In genomic region chr15:98637155-98637554, GRCm38 (mm10) we compare ENCODE assay signal across 13 mouse cellular contexts. TPM values are rescaled to one million over a fixed set of nuclear protein-coding genes. Genes with fewer than 3 reads are reported as not detected.
DNase-seq lines count a peak whose midpoint lies in the region; ATAC-seq and TF ChIP-seq lines count a peak whose summit lies in the region.
"Had no signal": no experiment of that assay in that cellular context is flagged by ENCODE, and none has a peak within 500 bp of the region (broad histone marks: within the 10 kb centered on the region; RNA-seq: fewer than 3 reads in every experiment).

No protein-coding gene starts in this region.

- H3K4me2 ChIP-seq in forebrain, embryonic 12.5 days = peak overlapping the region; percentile 90; the same call in 1 of the 2 replicates
- H3K4me2 ChIP-seq in midbrain, embryonic 12.5 days (replicated peaks) = peak overlapping the region; percentile 86
- H3K4me2 ChIP-seq: heart, embryonic 12.5 days; liver, embryonic 11.5 days had no signal

- no peaks in the 10 kb centered on the region for H3K9me3 ChIP-seq in forebrain, embryonic 12.5 days
- H3K9me3 ChIP-seq in midbrain, embryonic 12.5 days = no peaks in the 10 kb centered on the region
- H3K9me3 ChIP-seq: heart, embryonic 12.5 days; kidney, embryonic 15.5 days; megakaryocyte, embryonic 14.5 days had no signal

- DNase-seq in left cerebral cortex, adult 2 months (ENCODE audit: extremely low spot score in 1 of 2, low spot score in 2 of 2) = no peak
- no peak for DNase-seq in left cerebral cortex, postnatal 25 days (ENCODE audit: low spot score in 2 of 2)
- DNase-seq in lung, postnatal 4 days = no peak
- DNase-seq in kidney, adult 9 months = no peak
- DNase-seq: cerebellum, adult 9-11 months; gastrocnemius, postnatal 25 days had no signal

- ATAC-seq in forebrain, embryonic 12.5 days (ENCODE audit: low FRiP score) = no peak
- no peak for ATAC-seq in midbrain, embryonic 12.5 days (ENCODE audit: low FRiP score, low read depth)

- no peak overlapping the region for H3K27ac ChIP-seq in left cerebral cortex, adult 2 months
- no peak overlapping the region for H3K27ac ChIP-seq in forebrain, embryonic 12.5 days
- H3K27ac ChIP-seq in midbrain, embryonic 12.5 days (replicated peaks) = no peak overlapping the region
- peak overlapping the region; percentile 52 for H3K27ac ChIP-seq in olfactory bulb, adult 2 months (ENCODE audit: insufficient read depth, low read depth, low read length)
- H3K27ac ChIP-seq: kidney, embryonic 15.5 days had no signal

- intact Hi-C loops in left cerebral cortex, adult 2 months (cut with DNase I) = no loop called here
- intact Hi-C loops in left cerebral cortex, postnatal 25 days (cut with DNase I) = no loop called here

- TF ChIP-seq POLR2A in olfactory bulb, adult 2 months (IDR thresholded peaks at IDR 0.05; ENCODE audit: insufficient read depth, low read depth, low read length) = no peak

- no peak for TF ChIP-seq CTCF in left cerebral cortex, adult 2 months (IDR thresholded peaks at IDR 0.05)
- TF ChIP-seq CTCF in olfactory bulb, adult 2 months (IDR thresholded peaks at IDR 0.05; ENCODE audit: insufficient read depth, low read depth, low read length) = no peak

- peaks cover 29% of the 10 kb centered on the region for H3K36me3 ChIP-seq in forebrain, embryonic 12.5 days (replicated peaks)
- H3K36me3 ChIP-seq in midbrain, embryonic 12.5 days = peaks cover 29% of the 10 kb centered on the region

- peak overlapping the region; percentile 64 for H3K4me3 ChIP-seq in left cerebral cortex, adult 2 months
- no peak overlapping the region for H3K4me3 ChIP-seq in forebrain, embryonic 12.5 days (replicated peaks)
- peak overlapping the region; percentile 78; the same call in 1 of the 2 replicates for H3K4me3 ChIP-seq in midbrain, embryonic 12.5 days
- peak overlapping the region; percentile 29 for H3K4me3 ChIP-seq in olfactory bulb, adult 2 months (ENCODE audit: insufficient read depth, low read depth, low read length)
- H3K4me3 ChIP-seq: heart, embryonic 12.5 days; megakaryocyte, embryonic 14.5 days had no signal

- H3K27me3 ChIP-seq in forebrain, embryonic 12.5 days = peaks cover 41% of the 10 kb centered on the region
- peaks cover 26% of the 10 kb centered on the region for H3K27me3 ChIP-seq in midbrain, embryonic 12.5 days

- no peak overlapping the region for H3K9ac ChIP-seq in forebrain, embryonic 12.5 days
- no peak overlapping the region for H3K9ac ChIP-seq in midbrain, embryonic 12.5 days (replicated peaks)
- H3K9ac ChIP-seq: heart, embryonic 12.5 days; kidney, embryonic 15.5 days had no signal

- H3K4me1 ChIP-seq in forebrain, embryonic 12.5 days = peaks cover 48% of the 10 kb centered on the region
- peaks cover 50% of the 10 kb centered on the region for H3K4me1 ChIP-seq in midbrain, embryonic 12.5 days
- H3K4me1 ChIP-seq in olfactory bulb, adult 2 months (ENCODE audit: control insufficient read depth, insufficient read depth, low read length) = peaks cover 35% of the 10 kb centered on the region

- 22% methylated on average over 3 of the region's 3 CpGs for WGBS in forebrain, embryonic 12.5 days
- WGBS in midbrain, embryonic 12.5 days = 46% methylated on average over 3 of the region's 3 CpGs
- 41% methylated on average over 3 of the region's 3 CpGs for WGBS in olfactory bulb, adult 2 months

RNA-seq across cellular contexts. Expression of gene Cacnb3, which starts 6.5 kb away (rescaled TPM):
- total RNA-seq in left cerebral cortex, adult 2 months (2021) = 100 to 1,000 TPM; 271 to 291 TPM
- total RNA-seq in left cerebral cortex, postnatal 25 days (2021) = 100 to 1,000 TPM; 277 to 286 TPM
- polyA plus RNA-seq in forebrain, embryonic 12.5 days (2016; fragmentation: Nextera tagmentation; extraction: Ambion mirVana) = 77.1 and 80.4 TPM in 2 replicates
- polyA plus RNA-seq in midbrain, embryonic 12.5 days (2016; fragmentation: Nextera tagmentation; extraction: Ambion mirVana) = 86.2 and 99.6 TPM in 2 replicates
- not detected in 2 replicates for polyA plus RNA-seq in olfactory bulb, adult 2 months (2012; ENCODE audit: insufficient read depth, insufficient read length, low replicate concordance, missing spikeins)

RNA-seq across cellular contexts. Expression of gene Ddx23, which starts 25.5 kb away (rescaled TPM):
- 10 to 100 TPM; 84.4 to 90.2 TPM for total RNA-seq in left cerebral cortex, adult 2 months (2021)
- total RNA-seq in left cerebral cortex, postnatal 25 days (2021) = 10 to 100 TPM; 69.4 to 75.8 TPM
- 23.9 and 24.1 TPM in 2 replicates for polyA plus RNA-seq in forebrain, embryonic 12.5 days (2016; fragmentation: Nextera tagmentation; extraction: Ambion mirVana)
- polyA plus RNA-seq in midbrain, embryonic 12.5 days (2016; fragmentation: Nextera tagmentation; extraction: Ambion mirVana) = 24.4 and 29.3 TPM in 2 replicates
- not detected in 2 replicates for polyA plus RNA-seq in olfactory bulb, adult 2 months (2012; ENCODE audit: insufficient read depth, insufficient read length, low replicate concordance, missing spikeins)

RNA-seq across cellular contexts. Expression of gene Adcy6, which starts 27.3 kb away (rescaled TPM):
- 10 to 100 TPM; 52.7 to 57.4 TPM for total RNA-seq in left cerebral cortex, adult 2 months (2021)
- 10 to 100 TPM; 51.7 to 53.7 TPM for total RNA-seq in left cerebral cortex, postnatal 25 days (2021)
- polyA plus RNA-seq in forebrain, embryonic 12.5 days (2016; fragmentation: Nextera tagmentation; extraction: Ambion mirVana) = 12.9 and 14.2 TPM in 2 replicates
- polyA plus RNA-seq in midbrain, embryonic 12.5 days (2016; fragmentation: Nextera tagmentation; extraction: Ambion mirVana) = 15.6 and 17.2 TPM in 2 replicates
- 87.5 TPM in 1 of 2 replicates, not detected in the other for polyA plus RNA-seq in olfactory bulb, adult 2 months (2012; ENCODE audit: insufficient read depth, insufficient read length, low replicate concordance, missing spikeins)

RNA-seq across cellular contexts. Expression of gene Rnd1, which starts 40.1 kb away (rescaled TPM):
- total RNA-seq in left cerebral cortex, adult 2 months (2021) = 10 to 100 TPM; 27.4 to 27.7 TPM
- 10 to 100 TPM; 31.8 to 36.8 TPM for total RNA-seq in left cerebral cortex, postnatal 25 days (2021)
- 3.9 TPM in 2 replicates for polyA plus RNA-seq in forebrain, embryonic 12.5 days (2016; fragmentation: Nextera tagmentation; extraction: Ambion mirVana)
- polyA plus RNA-seq in midbrain, embryonic 12.5 days (2016; fragmentation: Nextera tagmentation; extraction: Ambion mirVana) = 8.0 and 8.3 TPM in 2 replicates
- polyA plus RNA-seq in olfactory bulb, adult 2 months (2012; ENCODE audit: insufficient read depth, insufficient read length, low replicate concordance, missing spikeins) = not detected in 2 replicates
